Mouse (Mus musculus) urinary bladder, postnatal 0 days (tissue): ENCODE data around the gene Adcy1. TPM values are rescaled to one million over a fixed set of nuclear protein-coding genes. Genes with fewer than 3 reads are reported as not detected.

ENCODE experiments used
- polyA plus RNA-seq: library from polyadenylated mRNA; unstranded; fragments of >200 nt; fragmentation: Nextera tagmentation; extraction: Ambion mirVana; gene quantifications from 2 replicates; pipeline ENCODE4 v1.2.1, GENCODE M21; 2015

Adcy1 gene
- 1.3 and 1.4 TPM in 2 replicates for polyA plus RNA-seq

GRCm38 (mm10) chr11:7063001-7063584 is at the start of gene Adcy1:
Adcy1 (plus strand) TSS chr11:7063489.

GRCm38 (mm10) chr11:7188469-7188868 is 125.2 kb downstream of the Adcy1 start, which contains the start of gene Gm11985:
Gm11985 (minus strand) TSS chr11:7188569.

GRCm38 (mm10) chr11:7197491-7197941 is 134.2 kb downstream of the Adcy1 start, which contains the start of gene Igfbp1:
Igfbp1 (plus strand) TSS chr11:7197782.

GRCm38 (mm10) chr11:7213501-7214341 is 150.4 kb downstream of the Adcy1 start, which contains the start of gene Igfbp3:
Igfbp3 (minus strand) TSS chr11:7213923.

Other genes with a start within 250 kb of the Adcy1 start
- not detected in 2 replicates for gene Gm11983, start 225.8 kb upstream of the Adcy1 start, polyA plus RNA-seq
- gene Gm11985, start 125.1 kb downstream of the Adcy1 start, polyA plus RNA-seq, result not detected in 2 replicates
- gene Igfbp1, start 134.3 kb downstream of the Adcy1 start, polyA plus RNA-seq, result 0.40 and 0.96 TPM in 2 replicates
- gene Igfbp3, start 150.4 kb downstream of the Adcy1 start, polyA plus RNA-seq, result 50.8 and 63.3 TPM in 2 replicates